Mouse (Mus musculus) neural tube, embryonic 13.5 days (tissue): ENCODE measurements at regions not wholly inside any gene's neighbourhood (a gene's known extent, or its start where the extent isn't known, plus 50 kb on each side); places are given as distances from the start of the nearest gene placed in this dataset.

Source experiments
- ATAC-seq: fragments of 200-750 bp; cut with Nextera tagmentation; 2 replicates; pipeline ENCODE4 v1.8.0; 2017; ENCODE audit warnings: low read depth, mild to moderate bottlenecking, moderate TSS enrichment, moderate library complexity
- H3K27ac ChIP-seq: fragments of 300-500 bp; sonication (generic); replicated peaks from 2 replicates; pipeline ENCODE4 v1.5.1; 2015; ENCODE audit warnings: moderate library complexity, mild to moderate bottlenecking, inconsistent platforms
- H3K27me3 ChIP-seq: fragments of 300-500 bp; sonication (generic); 2 replicates; pipeline ENCODE4 v1.6.1; 2015; ENCODE audit warnings: mild to moderate bottlenecking, inconsistent platforms
- H3K36me3 ChIP-seq: fragments of 300-500 bp; sonication (generic); 2 replicates; pipeline ENCODE4 v1.6.1; 2015; ENCODE audit warnings: mild to moderate bottlenecking, inconsistent platforms
- H3K4me1 ChIP-seq: fragments of 300-500 bp; sonication (generic); replicated peaks from 2 replicates; pipeline ENCODE4 v1.6.1; 2015; ENCODE audit warnings: inconsistent platforms
- H3K4me2 ChIP-seq: fragments of 300-500 bp; sonication (generic); 2 replicates; pipeline ENCODE4 v1.6.1; 2015; ENCODE audit warnings: inconsistent platforms, mild to moderate bottlenecking, moderate library complexity
- H3K4me3 ChIP-seq: fragments of 300-500 bp; sonication (generic); 2 replicates; pipeline ENCODE4 v1.5.1; 2015; ENCODE audit warnings: mild to moderate bottlenecking, inconsistent platforms
- H3K9ac ChIP-seq: fragments of 300-500 bp; sonication (generic); 2 replicates; pipeline ENCODE4 v1.6.1; 2015; ENCODE audit warnings: moderate library complexity, mild to moderate bottlenecking, inconsistent platforms
- H3K9me3 ChIP-seq: fragments of 300-500 bp; sonication (generic); 2 replicates; pipeline ENCODE4 v1.6.1; 2016; ENCODE audit warnings: inconsistent platforms
- WGBS: fragments of 180-500 bp; shearing (Covaris S2); methylation state at CpG from one replicate; pipeline ENCODE4 v1.1.7; 2015; 5-methylcytosine and 5-hydroxymethylcytosine counted together

- 78% methylated on average over 9 of the region's 9 CpGs for WGBS
- no peaks in the 10 kb centered on the region for H3K27me3 ChIP-seq
- H3K36me3 ChIP-seq: no peaks in the 10 kb centered on the region
- H3K9ac ChIP-seq: no peak overlapping the region
- no peak for ATAC-seq
- H3K27ac ChIP-seq: no peak overlapping the region
- no peak overlapping the region for H3K4me3 ChIP-seq
- H3K9me3 ChIP-seq: no peaks in the 10 kb centered on the region; the same call in 1 of the 2 replicates
- no peak overlapping the region for H3K4me2 ChIP-seq
- no peaks in the 10 kb centered on the region for H3K4me1 ChIP-seq
Measured at GRCm38 (mm10) chr5:74121861-74122630, 53.8 kb upstream of the Usp46 start.

- WGBS: 65% methylated on average over 32 of the region's 32 CpGs
- peak; percentile 95 for ATAC-seq
- H3K4me1 ChIP-seq: no peaks in the 10 kb centered on the region
- no peaks in the 10 kb centered on the region; the same call in 1 of the 2 replicates for H3K9me3 ChIP-seq
- H3K4me2 ChIP-seq: peak overlapping the region; percentile 46
- no peaks in the 10 kb centered on the region for H3K27me3 ChIP-seq
- peak overlapping the region; percentile 23; the same call in 1 of the 2 replicates for H3K9ac ChIP-seq
- no peak overlapping the region for H3K27ac ChIP-seq
- H3K4me3 ChIP-seq: peak overlapping the region; percentile 36
- H3K36me3 ChIP-seq: no peaks in the 10 kb centered on the region
Measured at GRCm38 (mm10) chr5:74126015-74126896, 58.0 kb upstream of the Usp46 start.

- Histone ChIP-seq H3K9me3 (no peaks in the 10 kb centered on the region; the same call in 1 of the 2 replicates), H3K9ac (no peak overlapping the region), H3K4me1 (no peaks in the 10 kb centered on the region), H3K36me3 (no peaks in the 10 kb centered on the region), H3K4me2 (no peak overlapping the region), H3K27ac (no peak overlapping the region), H3K27me3 (no peaks in the 10 kb centered on the region), H3K4me3 (no peak overlapping the region)
- WGBS: 95% methylated on average over 6 of the region's 6 CpGs
- no peak for ATAC-seq
Measured at GRCm38 (mm10) chr5:74127518-74127917, 59.3 kb upstream of the Usp46 start.

- Histone ChIP-seq H3K27ac (no peak overlapping the region), H3K4me3 (no peak overlapping the region), H3K27me3 (no peaks in the 10 kb centered on the region), H3K4me1 (no peaks in the 10 kb centered on the region; the same call in 1 of the 2 replicates), H3K9me3 (no peaks in the 10 kb centered on the region; the same call in 1 of the 2 replicates), H3K36me3 (no peaks in the 10 kb centered on the region), H3K9ac (no peak overlapping the region), H3K4me2 (no peak overlapping the region)
- ATAC-seq: no peak
Measured at GRCm38 (mm10) chr5:74129636-74130035, 61.4 kb upstream of the Usp46 start.

- H3K4me2 ChIP-seq: no peak overlapping the region
- 48% methylated on average over 8 of the region's 8 CpGs for WGBS
- H3K9me3 ChIP-seq: no peaks in the 10 kb centered on the region
- no peaks in the 10 kb centered on the region; the same call in 1 of the 2 replicates for H3K4me1 ChIP-seq
- no peak for ATAC-seq
- H3K36me3 ChIP-seq: no peaks in the 10 kb centered on the region
- H3K27me3 ChIP-seq: no peaks in the 10 kb centered on the region
- H3K27ac ChIP-seq: no peak overlapping the region
- no peak overlapping the region for H3K9ac ChIP-seq
- H3K4me3 ChIP-seq: no peak overlapping the region
Measured at GRCm38 (mm10) chr5:74132671-74133070, 62.4 kb upstream of the Rasl11b start.

GRCm38 (mm10) chr5:74136377-74136776 lies 58.7 kb upstream of the Rasl11b start:
- Histone ChIP-seq H3K9me3 (no peaks in the 10 kb centered on the region), H3K9ac (no peak overlapping the region), H3K4me2 (no peak overlapping the region), H3K4me1 (no peaks in the 10 kb centered on the region; the same call in 1 of the 2 replicates), H3K27me3 (no peaks in the 10 kb centered on the region), H3K4me3 (no peak overlapping the region), H3K36me3 (no peaks in the 10 kb centered on the region), H3K27ac (no peak overlapping the region)
- ATAC-seq: no peak
- 86% methylated on average over 5 of the region's 5 CpGs for WGBS

GRCm38 (mm10) chr5:74136868-74137439 lies 58.1 kb upstream of the Rasl11b start:
- WGBS: 70% methylated on average over 5 of the region's 5 CpGs
- Histone ChIP-seq H3K4me3 (no peak overlapping the region), H3K9me3 (no peaks in the 10 kb centered on the region), H3K4me2 (no peak overlapping the region), H3K27me3 (no peaks in the 10 kb centered on the region), H3K36me3 (no peaks in the 10 kb centered on the region), H3K4me1 (no peaks in the 10 kb centered on the region; the same call in 1 of the 2 replicates), H3K9ac (no peak overlapping the region), H3K27ac (no peak overlapping the region)
- ATAC-seq: no peak

- no peaks in the 10 kb centered on the region for H3K4me1 ChIP-seq
- H3K4me2 ChIP-seq: no peak overlapping the region
- WGBS: 95% methylated on average over 4 of the region's 4 CpGs
- H3K9me3 ChIP-seq: no peaks in the 10 kb centered on the region
- no peak overlapping the region for H3K27ac ChIP-seq
- H3K9ac ChIP-seq: no peak overlapping the region
- ATAC-seq: no peak
- no peaks in the 10 kb centered on the region for H3K27me3 ChIP-seq
- H3K4me3 ChIP-seq: no peak overlapping the region
- no peaks in the 10 kb centered on the region for H3K36me3 ChIP-seq
Measured at GRCm38 (mm10) chr5:74143994-74144393, 51.1 kb upstream of the Rasl11b start.

GRCm38 (mm10) chr5:74144765-74145164 lies 50.3 kb upstream of the Rasl11b start:
- H3K4me1 ChIP-seq: no peaks in the 10 kb centered on the region
- H3K4me3 ChIP-seq: no peak overlapping the region
- H3K4me2 ChIP-seq: no peak overlapping the region
- no peak for ATAC-seq
- no peaks in the 10 kb centered on the region for H3K27me3 ChIP-seq
- H3K36me3 ChIP-seq: no peaks in the 10 kb centered on the region
- H3K9ac ChIP-seq: no peak overlapping the region
- no peak overlapping the region for H3K27ac ChIP-seq
- WGBS: 95% methylated on average over 5 of the region's 5 CpGs
- no peaks in the 10 kb centered on the region for H3K9me3 ChIP-seq
